Mouse (Mus musculus) gastrocnemius, postnatal 25 days (tissue): ENCODE data around the gene Trmt1. TPM values are rescaled to one million over a fixed set of nuclear protein-coding genes. Genes with fewer than 3 reads are reported as not detected.
A peak's percentile ranks its signal among the peaks of the same experiment; 100 is the strongest.

Experiments
- DNase-seq: peaks from one replicate; pipeline ENCODE4 v3.0.0; 2022
- long read RNA-seq, 2 experiments: library from polyadenylated mRNA; stranded (forward); transcript quantifications; one replicate each; pipeline ENCODE4 v2.0.0; 2021
- total RNA-seq, 2 experiments: library from RNA; stranded (reverse); gene quantifications; 1 replicate in 1 of 2; 2 replicates in 1 of 2; pipeline ENCODE4 v1.2.3; 2021

Trmt1 gene
- 10 to 100 TPM; 36.7 to 40.2 TPM for total RNA-seq
- long read RNA-seq, experiment 1, transcript Trmt1-203 (17 exons, 2,138 nt), result major isoform, 13 of 34 reads
- long read RNA-seq, experiment 1, transcript Trmt1-201 (17 exons, 2,567 nt), result minor isoform, 6 of 34 reads
- long read RNA-seq, experiment 1, partial matches to known transcripts, result 5 of 34 reads
- long read RNA-seq, experiment 1, other reads (novel, unspliced or antisense), result 9 of 34 reads
- long read RNA-seq, experiment 2, transcript Trmt1-203 (17 exons, 2,138 nt), result major isoform, 19 of 44 reads
- long read RNA-seq, experiment 2, transcript Trmt1-201 (17 exons, 2,567 nt), result minor isoform, 6 of 44 reads
- long read RNA-seq, experiment 2, partial matches to known transcripts, result 2 of 44 reads
- long read RNA-seq, experiment 2, other reads (novel, unspliced or antisense), result 11 of 44 reads

- DNase-seq, result peak; percentile 25
Observed at GRCm38 (mm10) chr8:84686191-84687002, at the start of gene Trmt1. TSS of gene Trmt1 (plus strand) at chr8:84686307.

- DNase-seq, result no peak
Observed at GRCm38 (mm10) chr8:84637946-84638554, 48.1 kb upstream of the Trmt1 start.

- DNase-seq, result no peak
Observed at GRCm38 (mm10) chr8:84638555-84639161, 47.4 kb upstream of the Trmt1 start.

GRCm38 (mm10) chr8:84639162-84640009 lies 46.7 kb upstream of the Trmt1 start:
- peak; percentile 92 for DNase-seq

GRCm38 (mm10) chr8:84640010-84640588 lies 46.0 kb upstream of the Trmt1 start:
- no peak for DNase-seq

- no peak for DNase-seq
Observed at GRCm38 (mm10) chr8:84640617-84641294, 45.4 kb upstream of the Trmt1 start.

- DNase-seq, result no peak
Observed at GRCm38 (mm10) chr8:84641578-84642361, 44.3 kb upstream of the Trmt1 start.

GRCm38 (mm10) chr8:84643019-84643418 lies 43.1 kb upstream of the Trmt1 start:
- no peak for DNase-seq

GRCm38 (mm10) chr8:84646800-84647199 lies 39.3 kb upstream of the Trmt1 start:
- no peak for DNase-seq

GRCm38 (mm10) chr8:84647461-84647901 lies 38.6 kb upstream of the Trmt1 start:
- no peak for DNase-seq

- DNase-seq, result no peak
Observed at GRCm38 (mm10) chr8:84650213-84650612, 35.9 kb upstream of the Trmt1 start.

GRCm38 (mm10) chr8:84653092-84653631 lies 32.9 kb upstream of the Trmt1 start:
- DNase-seq, result no peak

GRCm38 (mm10) chr8:84654597-84654996 lies 31.5 kb upstream of the Trmt1 start:
- DNase-seq, result no peak

- DNase-seq, result peak; percentile 10
Observed at GRCm38 (mm10) chr8:84655336-84656190, 30.5 kb upstream of the Trmt1 start.

GRCm38 (mm10) chr8:84656191-84656525 lies 29.9 kb upstream of the Trmt1 start:
- peak; percentile 19 for DNase-seq

- peak; percentile 81 for DNase-seq
Observed at GRCm38 (mm10) chr8:84656641-84657126, 29.4 kb upstream of the Trmt1 start.

GRCm38 (mm10) chr8:84657203-84657602 lies 28.9 kb upstream of the Trmt1 start:
- DNase-seq, result no peak

GRCm38 (mm10) chr8:84657680-84658079 lies 28.4 kb upstream of the Trmt1 start:
- DNase-seq, result no peak
